Mouse (Mus musculus) spleen, adult 10 weeks (tissue): ENCODE data around the gene Col3a1. TPM values are rescaled to one million over a fixed set of nuclear protein-coding genes. Genes with fewer than 3 reads are reported as not detected.

ENCODE experiments used
- polyA plus RNA-seq: library from polyadenylated mRNA; stranded (reverse); fragments of 350-450 nt; fragmentation: Illumina TruSeq; extraction: RNeasy Lipid Tissue Mini Kit (QIAGEN cat#74804); gene quantifications from one replicate; pipeline ENCODE4 v1.2.3, GENCODE M21; 2015; ENCODE audit warnings: low replicate concordance; ENCODE audit not compliant: insufficient read depth

Col3a1 gene
- polyA plus RNA-seq, result 81.9 TPM

DNA sequence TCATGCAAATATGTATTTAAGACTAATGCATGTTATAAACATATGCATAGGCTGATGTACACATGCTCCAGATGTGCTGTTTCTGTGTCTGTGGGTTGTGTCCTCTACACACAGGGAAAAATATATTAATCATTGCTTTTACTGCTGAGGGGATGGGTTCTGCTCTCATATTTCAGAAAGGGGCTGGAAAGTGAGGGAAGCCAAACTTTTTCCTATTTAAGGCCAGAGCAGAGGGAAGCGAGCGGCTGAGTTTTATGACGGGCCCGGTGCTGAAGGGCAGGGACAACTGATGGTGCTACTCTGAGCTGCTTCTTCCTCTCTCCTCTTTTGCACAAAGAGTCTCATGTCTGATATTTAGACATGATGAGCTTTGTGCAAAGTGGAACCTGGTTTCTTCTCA lies at the start of gene Col3a1:
TSS of gene Col3a1 (plus strand) at position 151 of the 400 bp plus-strand sequence.

Other genes with a start within 250 kb of the Col3a1 start
- 9.7 TPM for gene Col5a2, start 191.7 kb downstream of the Col3a1 start, polyA plus RNA-seq